In genomic region chr4:97609831-97610727, GRCm38 (mm10) we compare ENCODE assay signal across 11 mouse cellular contexts.
DNase-seq lines count a peak whose midpoint lies in the region; ATAC-seq and TF ChIP-seq lines count a peak whose summit lies in the region.
"Had no signal": no experiment of that assay in that cellular context is flagged by ENCODE, and none has a peak within 500 bp of the region (broad histone marks: within the 10 kb centered on the region; RNA-seq: fewer than 3 reads in every experiment).

No protein-coding gene starts in this region.

- no peak overlapping the region for H3K27ac ChIP-seq in left cerebral cortex, adult 2 months
- H3K27ac ChIP-seq in forebrain, embryonic 14.5 days (ENCODE audit: low read depth, low read length): peak overlapping the region; percentile 94
- peak overlapping the region; percentile 74 for H3K27ac ChIP-seq in hindbrain, postnatal 0 days

- no peaks in the 10 kb centered on the region for H3K36me3 ChIP-seq in forebrain, embryonic 14.5 days (ENCODE audit: control insufficient read depth, insufficient read depth, low read length)
- no peaks in the 10 kb centered on the region for H3K36me3 ChIP-seq in hindbrain, postnatal 0 days (ENCODE audit: insufficient read depth, low read length)

- H3K4me1 ChIP-seq in forebrain, embryonic 14.5 days (ENCODE audit: control insufficient read depth, insufficient read depth, low read length): peaks cover 45% of the 10 kb centered on the region
- peaks cover 29% of the 10 kb centered on the region for H3K4me1 ChIP-seq in hindbrain, postnatal 0 days (ENCODE audit: insufficient read depth, low read length)

- 5% methylated on average over 10 of the region's 10 CpGs for WGBS in forebrain, embryonic 14.5 days
- 21% methylated on average over 10 of the region's 10 CpGs for WGBS in hindbrain, postnatal 0 days

- H3K9ac ChIP-seq in forebrain, embryonic 14.5 days (ENCODE audit: low read length): peak overlapping the region; percentile 36; the same call in 1 of the 2 replicates
- no peak overlapping the region for H3K9ac ChIP-seq in hindbrain, postnatal 0 days (replicated peaks; ENCODE audit: low read length)

- peak; percentile 79 for ATAC-seq in forebrain, embryonic 14.5 days
- peak; percentile 48; the same call in 1 of the 2 replicates for ATAC-seq in hindbrain, postnatal 0 days
- no peak for ATAC-seq in erythroblast, adult 5-6 weeks (replicated peaks; ENCODE audit: low FRiP score, poor library complexity, severe bottlenecking)

- H3K27me3 ChIP-seq in forebrain, embryonic 14.5 days (replicated peaks; ENCODE audit: control insufficient read depth, insufficient read depth, low read length): no peaks in the 10 kb centered on the region
- H3K27me3 ChIP-seq in hindbrain, postnatal 0 days (ENCODE audit: insufficient read depth, low read length): no peaks in the 10 kb centered on the region

- intact Hi-C loops in left cerebral cortex, postnatal 4 days (cut with DNase I): no loop called here
- intact Hi-C loops in left cerebral cortex, adult 2 months (cut with DNase I): no loop called here

- H3K4me3 ChIP-seq in left cerebral cortex, adult 2 months: no peak overlapping the region
- H3K4me3 ChIP-seq in forebrain, embryonic 14.5 days (ENCODE audit: low read depth, low read length): no peak overlapping the region
- H3K4me3 ChIP-seq in hindbrain, postnatal 0 days (ENCODE audit: low read length): no peak overlapping the region

- peak; percentile 71 for DNase-seq in left cerebral cortex, postnatal 4 days
- DNase-seq in left cerebral cortex, adult 2 months (ENCODE audit: extremely low spot score in 1 of 2, low spot score in 2 of 2): no peak
- peak; percentile 57 for DNase-seq in cerebellum, adult 9-10 months
- DNase-seq in forebrain, embryonic 14.5 days (ENCODE audit: low spot score): peak; percentile 97
- peak; percentile 76 for DNase-seq in hindbrain, postnatal 0 days (ENCODE audit: low spot score)
- no peak for DNase-seq in thymus, postnatal 10 days (ENCODE audit: low spot score in 2 of 2)
- DNase-seq: adrenal gland, adult 2 months; kidney, postnatal 14 days; retina, postnatal 1 day; thymus, postnatal 25 days had no signal

- peak overlapping the region; percentile 35 for H3K4me2 ChIP-seq in forebrain, embryonic 14.5 days (ENCODE audit: low read length)
- peak overlapping the region; percentile 25 for H3K4me2 ChIP-seq in hindbrain, postnatal 0 days (ENCODE audit: low read depth, low read length)

- no peaks in the 10 kb centered on the region for H3K9me3 ChIP-seq in forebrain, embryonic 14.5 days (replicated peaks; ENCODE audit: control insufficient read depth, low read length)
- H3K9me3 ChIP-seq in hindbrain, postnatal 0 days (ENCODE audit: low read length): no peaks in the 10 kb centered on the region

- TF ChIP-seq CTCF in left cerebral cortex, adult 2 months (IDR thresholded peaks at IDR 0.05): no peak
- TF ChIP-seq CTCF in hindbrain, postnatal 0 days (IDR thresholded peaks at IDR 0.05; ENCODE audit: low read depth): no peak

Comparison
In these comparisons a context has a peak if more than half of its experiments do, and no peak if none do; other contexts are left out.
1. DNase-seq: peak in left cerebral cortex, postnatal 4 days (single experiment), cerebellum, adult 9-10 months (single experiment), forebrain, embryonic 14.5 days (single experiment) and hindbrain, postnatal 0 days (single experiment); none in left cerebral cortex, adult 2 months (0 of 2) and thymus, postnatal 10 days (0 of 2).